Mouse (Mus musculus): ENCODE measurements at regions not wholly inside any gene's neighbourhood (a gene's known extent, or its start where the extent isn't known, plus 50 kb on each side); places are given as distances from the start of the nearest gene placed in this dataset.

DNA sequence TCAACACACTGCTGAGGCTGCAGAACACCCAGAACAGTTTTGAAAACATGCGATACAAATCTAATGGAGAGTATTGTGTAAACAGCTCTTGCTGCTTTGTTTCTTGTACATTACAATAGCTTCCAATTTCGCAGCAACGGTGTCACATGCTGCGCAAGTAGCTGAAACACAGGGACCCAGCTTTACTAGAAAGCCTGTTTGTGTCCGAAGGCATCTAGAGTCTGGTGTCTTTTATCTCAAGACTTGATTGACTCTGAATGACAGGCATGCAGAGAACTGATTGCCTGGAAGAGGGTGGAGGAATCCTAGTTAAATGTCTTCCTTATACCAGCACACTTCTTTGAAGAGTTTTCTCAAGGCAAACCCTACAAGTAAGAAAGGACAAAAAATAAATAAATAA, 66.1 kb upstream of the Fgf10 start:
- Histone ChIP-seq H3K27me3 (ENCODE audit: insufficient read depth, low read length) (no peaks in the 10 kb centered on the region), H3K9ac (replicated peaks; ENCODE audit: low read length) (no peak overlapping the region), H3K27ac (ENCODE audit: low read length) (no peak overlapping the region), H3K9me3 (ENCODE audit: low read length) (no peaks in the 10 kb centered on the region), H3K4me2 (replicated peaks; ENCODE audit: low read depth, low read length) (no peak overlapping the region), H3K4me1 (ENCODE audit: insufficient read depth, low read length) (no peaks in the 10 kb centered on the region), H3K36me3 (ENCODE audit: insufficient read depth, low read length) (no peaks in the 10 kb centered on the region), H3K4me3 (ENCODE audit: low read length) (no peak overlapping the region)
- WGBS = 88% methylated on average over 5 of the region's 5 CpGs
- ATAC-seq (ENCODE audit: low FRiP score, low TSS enrichment) = no peak

DNA sequence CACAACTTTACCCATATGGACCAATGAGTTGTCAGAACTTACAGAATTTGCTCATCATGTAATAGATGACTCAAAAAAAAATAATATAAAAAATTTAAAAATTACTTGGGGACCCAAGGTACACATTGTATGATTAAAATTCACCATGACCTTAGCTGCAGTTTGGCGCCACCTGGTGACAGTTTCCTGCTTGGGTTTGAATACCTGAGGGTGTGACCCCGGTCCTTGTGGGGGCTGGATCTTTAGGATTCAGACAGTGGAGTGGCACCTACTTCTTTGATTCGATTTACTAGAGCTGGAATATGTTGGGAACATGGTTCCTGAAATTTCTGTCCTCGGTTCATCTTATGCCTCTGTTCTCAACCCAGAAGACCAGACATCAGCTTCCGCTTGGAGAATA, 72.7 kb upstream of the Fgf10 start:
- H3K4me2 ChIP-seq (replicated peaks; ENCODE audit: low read depth, low read length) = no peak overlapping the region
- no peaks in the 10 kb centered on the region for H3K27me3 ChIP-seq (ENCODE audit: insufficient read depth, low read length)
- H3K9me3 ChIP-seq (ENCODE audit: low read length) = no peaks in the 10 kb centered on the region
- no peaks in the 10 kb centered on the region for H3K4me1 ChIP-seq (ENCODE audit: insufficient read depth, low read length)
- ATAC-seq (ENCODE audit: low FRiP score, low TSS enrichment) = no peak
- H3K9ac ChIP-seq (replicated peaks; ENCODE audit: low read length) = no peak overlapping the region
- H3K27ac ChIP-seq (ENCODE audit: low read length) = no peak overlapping the region
- no peak overlapping the region for H3K4me3 ChIP-seq (ENCODE audit: low read length)
- WGBS = 67% methylated on average over 5 of the region's 5 CpGs
- H3K36me3 ChIP-seq (ENCODE audit: insufficient read depth, low read length) = no peaks in the 10 kb centered on the region

DNA sequence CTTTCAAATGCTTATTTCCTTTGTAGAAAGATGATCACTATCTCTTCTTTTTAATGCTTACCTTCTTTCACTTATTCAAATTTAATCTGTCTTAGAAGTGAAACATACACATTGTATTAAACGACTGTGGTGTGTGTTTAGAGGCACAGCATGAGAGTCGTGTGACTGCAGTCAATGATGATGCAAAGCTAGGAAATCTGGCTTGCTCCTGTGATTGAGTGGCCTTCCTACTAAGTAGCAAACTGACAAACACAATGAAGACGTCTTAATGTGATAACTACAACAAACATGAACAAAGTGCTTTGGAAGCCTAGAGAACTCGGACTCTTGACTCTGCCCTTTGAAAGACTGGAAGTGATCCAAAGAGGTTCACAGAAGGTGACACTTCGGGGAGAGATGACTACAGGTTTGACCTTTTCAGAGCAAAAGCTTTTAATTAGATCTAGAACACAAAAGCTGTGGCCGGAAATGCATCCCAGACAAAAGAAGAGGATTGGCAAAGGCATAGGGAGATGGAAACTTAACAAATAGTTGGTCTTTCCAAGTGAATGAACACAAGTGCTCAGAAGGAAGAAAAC, 73.3 kb upstream of the Fgf10 start:
- H3K27ac ChIP-seq (ENCODE audit: low read length) = no peak overlapping the region
- H3K27me3 ChIP-seq (ENCODE audit: insufficient read depth, low read length) = no peaks in the 10 kb centered on the region
- no peaks in the 10 kb centered on the region for H3K36me3 ChIP-seq (ENCODE audit: insufficient read depth, low read length)
- ATAC-seq (ENCODE audit: low FRiP score, low TSS enrichment) = no peak
- H3K4me3 ChIP-seq (ENCODE audit: low read length) = no peak overlapping the region
- H3K4me2 ChIP-seq (replicated peaks; ENCODE audit: low read depth, low read length) = no peak overlapping the region
- no peaks in the 10 kb centered on the region for H3K4me1 ChIP-seq (ENCODE audit: insufficient read depth, low read length)
- H3K9ac ChIP-seq (replicated peaks; ENCODE audit: low read length) = no peak overlapping the region
- H3K9me3 ChIP-seq (ENCODE audit: low read length) = no peaks in the 10 kb centered on the region
- 78% methylated on average over 6 of the region's 6 CpGs for WGBS

DNA sequence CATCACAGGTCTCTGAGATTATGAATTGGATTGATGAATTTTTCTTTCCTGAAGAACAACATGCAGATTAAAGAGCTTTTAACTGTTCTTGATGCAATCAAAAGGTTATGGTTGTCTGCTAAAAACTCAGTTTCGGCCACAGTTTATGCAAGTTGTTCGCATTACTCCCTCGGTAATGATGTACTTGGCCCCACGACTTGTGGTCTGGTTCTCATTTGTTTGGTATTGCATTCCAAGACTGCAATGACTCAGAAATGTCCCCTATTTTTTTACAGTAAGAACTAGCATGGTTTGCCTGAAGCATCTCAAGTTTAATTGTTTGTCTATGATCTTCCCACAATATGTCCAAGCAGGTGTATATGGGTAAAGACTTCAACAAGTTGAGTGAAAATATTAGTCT, 77.5 kb upstream of the Fgf10 start:
- 76% methylated on average over 4 of the region's 4 CpGs for WGBS
- Histone ChIP-seq H3K36me3 (ENCODE audit: insufficient read depth, low read length) (no peaks in the 10 kb centered on the region), H3K27me3 (ENCODE audit: insufficient read depth, low read length) (no peaks in the 10 kb centered on the region), H3K4me2 (replicated peaks; ENCODE audit: low read depth, low read length) (no peak overlapping the region), H3K9me3 (ENCODE audit: low read length) (no peaks in the 10 kb centered on the region), H3K4me3 (ENCODE audit: low read length) (no peak overlapping the region), H3K9ac (replicated peaks; ENCODE audit: low read length) (no peak overlapping the region), H3K27ac (ENCODE audit: low read length) (no peak overlapping the region), H3K4me1 (ENCODE audit: insufficient read depth, low read length) (no peaks in the 10 kb centered on the region)
- no peak for ATAC-seq (ENCODE audit: low FRiP score, low TSS enrichment)

DNA sequence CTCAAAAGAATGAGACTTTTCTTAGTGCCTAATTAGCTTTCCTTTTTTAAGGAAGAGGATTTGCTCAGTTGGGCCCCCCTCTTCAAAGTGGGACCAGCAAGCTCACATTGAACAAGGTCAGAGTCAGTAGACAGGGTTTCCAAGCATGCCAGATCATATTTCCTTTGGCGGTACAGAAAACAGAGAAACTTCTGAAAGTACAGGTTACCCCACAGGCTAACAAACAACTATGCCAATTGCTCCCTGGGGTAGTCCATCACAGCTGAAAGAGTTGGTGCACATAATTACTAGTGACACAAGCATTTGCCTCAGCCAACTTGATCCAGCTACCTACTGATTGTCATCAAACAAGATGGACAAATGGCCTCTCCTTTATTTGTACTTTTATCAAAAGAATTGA, 97.0 kb upstream of the Fgf10 start:
- WGBS = 46% methylated on average over 1 of the region's 1 CpGs
- no peak overlapping the region for H3K27ac ChIP-seq (ENCODE audit: low read length)
- ATAC-seq (ENCODE audit: low FRiP score, low TSS enrichment) = no peak
- no peaks in the 10 kb centered on the region for H3K4me1 ChIP-seq (ENCODE audit: insufficient read depth, low read length)
- no peaks in the 10 kb centered on the region for H3K9me3 ChIP-seq (ENCODE audit: low read length)
- H3K4me3 ChIP-seq (ENCODE audit: low read length) = no peak overlapping the region
- H3K9ac ChIP-seq (replicated peaks; ENCODE audit: low read length) = no peak overlapping the region
- H3K27me3 ChIP-seq (ENCODE audit: insufficient read depth, low read length) = no peaks in the 10 kb centered on the region
- H3K36me3 ChIP-seq (ENCODE audit: insufficient read depth, low read length) = no peaks in the 10 kb centered on the region
- no peak overlapping the region for H3K4me2 ChIP-seq (replicated peaks; ENCODE audit: low read depth, low read length)

DNA sequence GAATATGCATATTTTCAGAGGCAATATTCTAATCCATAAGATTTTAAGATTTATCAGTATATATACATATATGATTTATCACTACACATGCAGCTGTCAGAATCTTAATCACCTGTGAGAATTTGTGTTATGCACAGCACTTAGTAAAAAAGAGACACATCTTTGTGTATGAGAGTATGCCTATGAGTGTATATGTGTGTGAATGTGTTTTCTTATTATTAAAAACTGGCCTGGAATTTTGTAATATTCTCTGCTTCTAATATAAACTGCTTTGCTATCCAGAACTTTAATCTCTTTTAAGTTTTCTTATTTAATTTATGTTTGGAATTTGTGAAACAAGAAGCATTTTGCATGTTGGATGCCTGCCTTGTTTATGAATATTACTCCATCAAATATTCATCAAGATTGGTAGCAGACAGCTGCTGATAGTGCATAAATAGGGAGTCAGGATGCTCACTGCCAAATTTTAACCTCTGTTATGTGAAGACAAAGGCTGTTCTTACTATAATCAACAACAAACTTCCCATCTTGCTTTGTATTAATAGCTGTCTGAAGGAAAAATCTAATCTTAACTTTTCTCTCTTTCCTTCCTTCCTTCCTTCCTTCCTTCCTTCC, 104.3 kb upstream of the Fgf10 start:
- no peak overlapping the region for H3K4me2 ChIP-seq (replicated peaks; ENCODE audit: low read depth, low read length)
- H3K27ac ChIP-seq (ENCODE audit: low read length) = no peak overlapping the region
- no peak overlapping the region for H3K4me3 ChIP-seq (ENCODE audit: low read length)
- no peak overlapping the region for H3K9ac ChIP-seq (replicated peaks; ENCODE audit: low read length)
- H3K4me1 ChIP-seq (ENCODE audit: insufficient read depth, low read length) = no peaks in the 10 kb centered on the region
- no peaks in the 10 kb centered on the region for H3K27me3 ChIP-seq (ENCODE audit: insufficient read depth, low read length)
- no peak for ATAC-seq (ENCODE audit: low FRiP score, low TSS enrichment)
- no peaks in the 10 kb centered on the region for H3K36me3 ChIP-seq (ENCODE audit: insufficient read depth, low read length)
- H3K9me3 ChIP-seq (ENCODE audit: low read length) = no peaks in the 10 kb centered on the region

DNA sequence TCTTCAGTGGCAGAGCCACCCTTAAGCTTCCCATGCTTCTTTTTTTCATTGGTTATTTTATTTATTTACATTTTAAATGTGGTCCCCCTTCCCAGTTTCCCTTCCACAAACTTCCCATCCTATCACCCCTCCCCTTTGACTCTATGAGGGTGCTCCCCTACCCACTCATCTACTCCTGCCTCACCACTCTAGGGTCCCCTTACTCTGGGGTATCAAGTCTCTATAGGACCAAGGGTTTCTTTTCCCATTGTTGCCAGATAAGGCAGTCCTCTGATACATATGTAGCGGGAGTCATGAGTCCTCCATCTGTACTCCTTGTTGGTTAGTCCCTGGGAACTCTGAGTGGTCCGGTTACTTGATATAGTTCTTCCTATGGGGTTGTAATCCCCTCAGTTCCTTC, 110.6 kb upstream of the Fgf10 start:
- H3K27ac ChIP-seq (ENCODE audit: low read length) = no peak overlapping the region
- H3K36me3 ChIP-seq (ENCODE audit: insufficient read depth, low read length) = no peaks in the 10 kb centered on the region
- no peak for ATAC-seq (ENCODE audit: low FRiP score, low TSS enrichment)
- no peak overlapping the region for H3K9ac ChIP-seq (replicated peaks; ENCODE audit: low read length)
- no peaks in the 10 kb centered on the region for H3K4me1 ChIP-seq (ENCODE audit: insufficient read depth, low read length)
- no peak overlapping the region for H3K4me3 ChIP-seq (ENCODE audit: low read length)
- WGBS = 89% methylated on average over 2 of the region's 2 CpGs
- no peaks in the 10 kb centered on the region for H3K9me3 ChIP-seq (ENCODE audit: low read length)
- no peak overlapping the region for H3K4me2 ChIP-seq (replicated peaks; ENCODE audit: low read depth, low read length)
- H3K27me3 ChIP-seq (ENCODE audit: insufficient read depth, low read length) = no peaks in the 10 kb centered on the region

DNA sequence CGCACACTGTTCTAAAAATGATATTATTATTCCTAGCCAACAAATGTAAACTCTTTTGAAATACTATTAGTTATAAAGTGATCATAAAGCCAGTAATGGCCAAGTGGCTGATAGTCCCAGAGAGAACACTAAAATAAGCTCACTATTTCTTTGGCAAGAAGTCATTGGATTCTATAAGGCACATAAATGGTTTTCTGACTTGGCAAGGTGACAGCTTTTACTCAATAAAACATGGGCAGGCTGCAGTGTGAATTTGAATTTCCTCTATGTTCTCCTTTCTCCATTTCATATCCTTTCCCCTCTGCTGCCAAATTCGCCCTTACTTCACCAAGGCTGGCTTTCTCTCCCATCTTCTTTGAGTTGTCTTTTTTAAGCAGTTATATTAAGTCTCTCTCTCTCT, 117.6 kb upstream of the Fgf10 start:
- H3K27ac ChIP-seq (ENCODE audit: low read length) = no peak overlapping the region
- H3K36me3 ChIP-seq (ENCODE audit: insufficient read depth, low read length) = no peaks in the 10 kb centered on the region
- H3K4me2 ChIP-seq (replicated peaks; ENCODE audit: low read depth, low read length) = no peak overlapping the region
- no peaks in the 10 kb centered on the region for H3K4me1 ChIP-seq (ENCODE audit: insufficient read depth, low read length)
- no peak for ATAC-seq (ENCODE audit: low FRiP score, low TSS enrichment)
- no peaks in the 10 kb centered on the region for H3K9me3 ChIP-seq (ENCODE audit: low read length)
- WGBS = 76% methylated on average over 2 of the region's 2 CpGs
- H3K9ac ChIP-seq (replicated peaks; ENCODE audit: low read length) = no peak overlapping the region
- no peaks in the 10 kb centered on the region for H3K27me3 ChIP-seq (ENCODE audit: insufficient read depth, low read length)
- no peak overlapping the region for H3K4me3 ChIP-seq (ENCODE audit: low read length)

DNA sequence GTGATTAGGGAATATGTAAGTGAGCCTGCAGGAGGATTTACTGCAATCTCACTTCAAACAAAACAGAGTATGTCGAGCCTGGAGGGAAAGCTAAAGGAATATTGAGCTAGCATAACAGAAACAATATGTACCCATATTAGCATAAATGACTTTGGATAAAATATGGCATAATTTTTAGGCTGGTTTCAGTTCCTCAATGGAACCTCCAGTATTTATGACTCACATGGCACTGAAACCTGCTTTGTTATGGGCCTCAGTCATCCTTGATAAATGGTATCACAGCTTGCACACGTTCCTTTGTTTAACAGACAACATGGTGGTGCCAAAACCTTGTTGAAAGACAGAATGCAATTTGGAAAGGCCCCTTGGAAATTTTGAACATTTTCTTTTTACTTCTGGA, 130.8 kb upstream of the Fgf10 start:
- Histone ChIP-seq H3K4me1 (ENCODE audit: insufficient read depth, low read length) (no peaks in the 10 kb centered on the region), H3K27ac (ENCODE audit: low read length) (no peak overlapping the region), H3K9ac (replicated peaks; ENCODE audit: low read length) (no peak overlapping the region), H3K4me3 (ENCODE audit: low read length) (no peak overlapping the region), H3K9me3 (ENCODE audit: low read length) (no peaks in the 10 kb centered on the region), H3K36me3 (ENCODE audit: insufficient read depth, low read length) (no peaks in the 10 kb centered on the region), H3K27me3 (ENCODE audit: insufficient read depth, low read length) (no peaks in the 10 kb centered on the region), H3K4me2 (replicated peaks; ENCODE audit: low read depth, low read length) (no peak overlapping the region)
- ATAC-seq (ENCODE audit: low FRiP score, low TSS enrichment) = no peak
- WGBS = 58% methylated on average over 2 of the region's 2 CpGs

DNA sequence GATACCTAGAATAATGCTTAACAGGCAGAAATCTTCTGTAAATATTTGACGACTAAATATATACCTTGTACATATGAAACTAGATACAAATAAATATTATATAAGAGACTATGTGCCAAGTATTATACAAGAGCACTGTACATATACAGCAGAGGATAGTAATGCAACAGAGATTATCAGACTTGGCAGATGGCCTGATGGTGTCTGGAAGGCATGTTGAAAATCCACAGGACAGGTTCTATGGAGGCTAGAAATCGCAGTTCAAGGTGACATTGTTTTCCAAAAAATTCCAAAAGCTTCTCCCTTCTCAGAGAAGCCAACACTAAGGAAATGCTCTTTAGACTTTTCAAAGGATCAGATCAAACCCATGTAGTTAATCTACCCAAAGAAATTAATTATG, 126.9 kb upstream of the Mrps30 start:
- no peak for ATAC-seq (ENCODE audit: low FRiP score, low TSS enrichment)
- WGBS = 87% methylated on average over 2 of the region's 2 CpGs

More for the DNA sequence above, 126.9 kb upstream of the Mrps30 start:
- H3K4me2 ChIP-seq (replicated peaks; ENCODE audit: low read depth, low read length) = no peak overlapping the region
- H3K9me3 ChIP-seq (ENCODE audit: low read length) = no peaks in the 10 kb centered on the region
- no peak overlapping the region for H3K27ac ChIP-seq (ENCODE audit: low read length)
- H3K4me1 ChIP-seq (ENCODE audit: insufficient read depth, low read length) = no peaks in the 10 kb centered on the region
- H3K36me3 ChIP-seq (ENCODE audit: insufficient read depth, low read length) = no peaks in the 10 kb centered on the region
- H3K4me3 ChIP-seq (ENCODE audit: low read length) = no peak overlapping the region
- no peaks in the 10 kb centered on the region for H3K27me3 ChIP-seq (ENCODE audit: insufficient read depth, low read length)
- no peak overlapping the region for H3K9ac ChIP-seq (replicated peaks; ENCODE audit: low read length)
